In genomic region chr12:41231966-41232365, GRCm38 (mm10) we compare ENCODE assay signal across 19 mouse cellular contexts.
"Had no signal": no experiment of that assay in that cellular context is flagged by ENCODE, and none has a peak within 500 bp of the region (broad histone marks: within the 10 kb centered on the region; RNA-seq: fewer than 3 reads in every experiment).

No protein-coding gene starts in this region.

- H3K36me3 ChIP-seq: liver, embryonic 13.5 days; midbrain, embryonic 15.5 days; neural tube, embryonic 12.5 days; neural tube, embryonic 15.5 days had no signal

- H3K4me3 ChIP-seq: left cerebral cortex, adult 2 months; liver, embryonic 13.5 days; midbrain, embryonic 15.5 days; neural tube, embryonic 12.5 days; neural tube, embryonic 15.5 days had no signal

- ATAC-seq: midbrain, embryonic 15.5 days had no signal

- H3K27me3 ChIP-seq: liver, embryonic 13.5 days; midbrain, embryonic 15.5 days; neural tube, embryonic 12.5 days; neural tube, embryonic 15.5 days had no signal

- H3K9me3 ChIP-seq: liver, embryonic 13.5 days; midbrain, embryonic 15.5 days; neural tube, embryonic 12.5 days; neural tube, embryonic 15.5 days had no signal

- H3K27ac ChIP-seq: left cerebral cortex, adult 2 months; liver, embryonic 13.5 days; midbrain, embryonic 15.5 days; neural tube, embryonic 12.5 days; neural tube, embryonic 15.5 days; stomach, postnatal 0 days had no signal

- H3K4me2 ChIP-seq: liver, embryonic 13.5 days; midbrain, embryonic 11.5 days; midbrain, embryonic 15.5 days; neural tube, embryonic 12.5 days; neural tube, embryonic 15.5 days had no signal

- DNase-seq: kidney, adult 18-20 months; kidney, adult 9 months; kidney, postnatal 14 days; kidney, postnatal 4 days; liver, embryonic 13.5 days; lung, adult 2 months; lung, postnatal 14 days; lung, postnatal 4 days; right cerebral cortex, adult 18-20 months; right cerebral cortex, postnatal 14 days; right cerebral cortex, postnatal 4 days; thymus, adult 2 months; thymus, postnatal 36 days had no signal

- H3K9ac ChIP-seq: liver, embryonic 13.5 days; midbrain, embryonic 15.5 days; neural tube, embryonic 12.5 days; neural tube, embryonic 15.5 days had no signal

- H3K4me1 ChIP-seq: liver, embryonic 13.5 days; midbrain, embryonic 15.5 days; neural tube, embryonic 12.5 days; neural tube, embryonic 15.5 days had no signal
